Mouse (Mus musculus) embryo, embryonic 10.5 days (tissue): ENCODE data around the gene Ptprn2.

Experiments
- DNase-seq: peaks from one replicate; pipeline ENCODE4 v3.0.0-alpha.2; 2015; ENCODE audit warnings: low spot score

Gene Ptprn2

DNA sequence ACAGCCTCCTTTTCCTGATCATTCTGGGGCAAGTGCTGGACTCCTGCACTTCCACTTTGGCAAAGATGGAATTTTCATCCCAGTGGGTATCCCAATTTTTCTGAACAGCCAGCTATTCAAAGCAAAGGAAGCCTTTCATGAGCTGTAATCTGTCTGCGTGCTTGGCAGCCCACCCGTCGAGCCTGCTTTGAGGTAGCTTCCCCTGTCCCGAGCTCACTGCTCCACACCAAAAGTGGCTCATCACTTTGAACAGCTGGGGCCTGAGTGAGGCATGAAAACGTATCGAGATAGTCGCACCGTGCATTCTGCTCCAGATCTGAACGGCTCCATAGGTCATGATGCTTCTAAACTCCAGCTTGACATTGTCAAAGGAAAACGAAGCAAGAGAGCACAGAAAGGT is 503.6 kb downstream of the Ptprn2 start:
- DNase-seq = peak; percentile 4

DNA sequence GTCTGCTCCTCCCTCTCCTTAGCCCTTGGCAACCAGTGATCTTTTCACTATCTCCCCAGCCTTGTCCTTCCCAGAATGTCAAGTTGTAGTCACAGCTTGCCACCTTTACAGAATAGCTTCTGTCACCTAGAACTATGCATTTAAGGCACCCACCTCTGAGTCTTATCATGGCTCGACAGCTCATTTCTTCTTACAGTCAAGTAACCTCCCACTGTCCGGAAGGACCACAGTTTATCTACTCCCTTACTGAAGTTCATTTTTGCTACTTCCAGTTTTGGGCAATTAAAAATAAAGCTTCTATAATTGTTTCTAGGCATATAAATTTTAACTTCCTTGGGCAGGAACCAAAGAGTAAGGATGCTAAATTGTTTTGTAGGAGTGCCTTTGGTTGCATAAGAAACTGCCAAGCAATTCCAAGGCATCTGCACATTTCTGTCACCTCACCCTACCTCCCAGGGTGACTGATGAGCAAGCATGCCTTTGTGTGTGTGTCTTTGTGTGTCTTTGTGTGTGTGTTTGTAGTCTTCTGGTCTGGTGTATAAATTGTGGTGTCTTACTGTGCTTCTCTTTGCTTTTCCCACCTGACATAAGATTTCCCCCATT is 516.1 kb downstream of the Ptprn2 start:
- DNase-seq = no peak

DNA sequence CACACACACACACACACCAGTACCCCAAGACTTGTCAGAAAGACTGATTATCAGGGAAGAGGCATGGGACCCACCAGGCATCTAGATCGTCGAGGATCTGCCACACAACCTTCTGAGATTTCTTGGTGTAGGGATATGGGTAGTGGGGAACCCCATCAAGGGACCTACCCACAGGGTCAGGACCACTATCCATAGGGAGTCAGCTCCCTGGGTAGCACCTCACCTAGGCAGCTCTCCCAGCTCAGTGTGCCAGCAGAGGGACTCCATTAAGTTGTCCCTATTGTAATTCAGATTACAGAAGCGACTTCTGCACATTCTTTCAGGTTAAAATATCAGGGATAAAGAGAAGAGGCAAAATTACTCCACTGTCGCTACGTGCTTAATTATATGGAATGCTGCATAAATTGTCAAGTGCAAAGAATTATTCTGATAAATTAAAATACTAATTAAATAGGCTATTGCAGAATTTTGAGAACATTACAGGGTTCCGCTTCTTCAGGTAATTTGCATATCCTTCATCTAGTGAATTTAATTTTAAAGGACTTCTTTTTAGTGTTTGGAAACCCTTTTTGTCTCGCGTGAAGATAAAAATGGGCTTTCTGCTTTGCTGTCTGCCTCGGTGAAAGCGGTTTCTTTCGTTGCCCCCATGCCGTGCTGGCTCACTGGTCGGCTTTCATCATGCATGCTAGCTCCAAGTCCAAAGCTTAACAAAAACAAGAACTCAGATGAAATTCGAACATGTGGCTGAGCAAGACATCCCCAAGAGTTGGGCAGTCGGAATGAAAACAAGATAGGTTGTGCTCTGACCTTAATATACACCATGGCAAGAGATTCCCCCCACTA is 531.5 kb downstream of the Ptprn2 start:
- no peak for DNase-seq

DNA sequence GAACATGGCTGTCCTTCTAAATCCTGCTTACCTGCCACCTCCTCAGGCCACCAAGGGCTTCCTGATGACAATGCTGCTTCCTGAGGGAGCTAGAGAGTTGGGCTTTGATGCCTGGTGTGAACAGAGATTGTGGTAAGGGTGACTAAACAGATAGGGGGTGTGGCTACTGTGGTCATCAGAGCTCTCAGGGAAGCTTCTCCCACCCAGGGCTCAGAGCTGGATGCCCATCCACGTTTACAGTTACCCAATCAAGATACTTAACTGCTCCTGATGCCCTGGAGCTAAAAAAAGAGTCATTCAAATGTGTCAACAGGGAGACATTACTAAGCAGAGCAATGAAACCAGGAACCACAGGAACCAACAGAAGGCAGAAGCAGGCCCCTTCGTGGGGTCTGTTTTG is 532.4 kb downstream of the Ptprn2 start:
- DNase-seq = no peak

DNA sequence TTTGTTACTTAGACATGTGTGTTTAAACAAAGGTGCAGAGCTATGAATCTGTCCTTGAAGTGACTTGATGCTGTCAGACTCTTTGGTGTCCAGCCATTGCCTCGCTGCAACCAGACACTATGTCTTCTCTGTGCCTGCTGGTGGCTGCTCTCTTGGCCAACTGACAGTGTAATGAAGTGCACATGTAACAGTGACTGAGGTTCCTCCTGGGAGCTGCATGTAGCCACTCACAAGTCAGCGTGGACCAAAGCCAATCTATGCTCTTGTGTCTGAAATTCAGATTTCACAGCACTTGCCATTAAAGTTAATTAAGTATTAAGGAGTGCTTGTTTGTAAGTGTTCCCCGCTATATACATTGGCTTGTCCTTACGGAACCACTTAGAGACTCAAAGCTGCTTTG is 537.7 kb downstream of the Ptprn2 start:
- no peak for DNase-seq

DNA sequence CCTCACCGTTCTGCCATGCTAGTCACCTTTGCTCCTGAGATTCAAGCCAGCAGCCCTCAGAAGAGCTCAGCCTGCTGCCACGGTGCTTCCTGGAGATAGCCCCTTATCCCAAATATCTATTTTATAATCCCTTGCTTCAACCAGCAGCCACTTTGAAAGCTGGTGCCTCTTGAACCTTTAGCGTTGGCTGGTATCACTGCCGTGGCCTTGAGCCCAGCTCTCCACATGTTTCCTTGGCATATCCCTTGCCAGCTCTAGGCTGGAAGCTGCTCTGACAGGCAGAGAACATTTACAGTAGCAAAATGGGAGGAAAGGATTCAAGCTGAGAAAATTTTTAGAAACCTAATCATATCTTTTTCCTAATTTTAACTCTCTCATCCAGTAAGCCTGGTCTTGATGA is 539.4 kb downstream of the Ptprn2 start:
- no peak for DNase-seq

DNA sequence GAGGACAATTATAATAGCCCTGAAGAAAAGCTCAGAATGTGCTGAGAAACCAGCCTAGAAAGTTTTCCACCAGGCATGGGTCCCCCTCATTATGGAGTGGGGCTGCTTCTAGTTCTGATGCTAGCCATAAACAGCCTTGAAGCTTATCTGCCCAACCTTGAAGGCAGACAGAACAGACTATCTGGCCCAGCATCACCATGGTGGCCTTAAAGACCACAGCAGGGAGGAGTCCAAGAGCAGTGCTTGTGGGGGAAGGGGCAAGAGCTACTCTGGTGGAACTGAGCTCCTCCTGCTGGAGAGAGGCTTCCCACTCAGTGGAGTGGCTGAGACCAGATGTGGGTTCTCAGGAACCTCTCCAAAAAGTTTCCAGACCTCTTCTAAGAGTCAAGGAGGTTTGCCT is 540.2 kb downstream of the Ptprn2 start:
- no peak for DNase-seq

DNA sequence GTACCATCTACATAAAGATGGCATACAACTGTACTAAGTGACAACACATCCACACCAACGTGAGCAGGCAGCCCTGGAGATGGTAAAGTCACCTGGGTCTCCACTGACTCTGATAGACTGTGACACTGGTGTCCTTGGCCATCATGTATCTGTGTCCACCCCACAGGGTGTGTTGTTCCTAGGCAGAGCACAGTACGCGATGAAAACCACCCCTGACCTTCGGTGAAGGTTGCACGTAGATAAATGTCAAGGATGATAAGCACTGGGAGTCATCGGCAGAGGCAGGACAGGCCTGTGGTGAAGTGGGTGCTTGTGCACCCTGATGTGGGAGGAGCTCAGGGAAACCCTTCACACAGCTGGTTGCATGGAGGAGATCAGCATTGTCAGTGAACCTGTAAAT is 541.8 kb downstream of the Ptprn2 start:
- no peak for DNase-seq

DNA sequence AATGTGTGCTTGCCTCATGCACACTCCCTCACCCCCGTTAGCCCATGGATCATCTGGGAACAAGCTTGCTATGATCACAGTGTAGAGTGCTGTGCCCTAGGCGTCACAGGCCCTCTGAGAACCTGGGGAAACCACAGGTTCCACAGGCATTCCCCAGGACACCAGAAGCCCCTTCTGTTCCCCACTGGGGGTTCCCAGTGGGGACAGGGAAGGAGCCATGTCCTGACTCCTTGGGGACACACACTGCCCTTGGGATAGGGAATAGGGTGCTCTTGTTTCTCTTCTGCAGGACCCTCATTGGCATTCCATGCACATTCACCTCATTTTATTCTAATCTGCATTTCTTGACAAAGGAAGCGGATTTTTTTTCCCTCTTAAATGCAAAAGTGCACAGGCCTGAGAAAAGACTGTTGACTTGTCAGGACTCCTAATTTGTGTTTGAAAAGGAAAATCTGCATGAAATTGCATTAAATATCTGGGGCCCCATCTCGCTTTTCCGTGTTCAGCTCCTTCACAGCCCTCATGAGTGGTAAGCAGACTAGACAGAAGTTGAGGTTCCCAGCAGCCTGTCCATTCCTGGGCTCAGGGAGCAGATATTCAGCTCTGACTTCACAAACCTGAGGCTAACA is 542.9 kb downstream of the Ptprn2 start:
- DNase-seq = no peak

DNA sequence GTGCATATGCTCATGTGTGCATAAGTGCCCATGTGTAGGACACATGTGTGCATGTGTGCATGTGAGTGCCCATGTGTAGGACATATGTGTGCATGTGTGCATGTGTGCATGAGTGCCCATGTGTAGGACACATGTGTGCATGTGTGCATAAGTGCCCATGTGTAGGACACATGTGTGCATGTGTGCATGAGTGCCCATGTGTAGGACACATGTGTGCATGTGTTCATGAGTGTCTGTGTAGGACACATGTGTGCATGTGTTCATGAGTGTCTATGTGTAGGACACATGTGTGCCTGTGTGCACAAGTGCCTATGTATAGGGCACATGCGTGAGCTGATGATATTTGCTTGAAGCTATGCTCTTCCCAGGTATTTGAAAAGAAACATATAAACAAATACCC is 547.7 kb downstream of the Ptprn2 start:
- no peak for DNase-seq

DNA sequence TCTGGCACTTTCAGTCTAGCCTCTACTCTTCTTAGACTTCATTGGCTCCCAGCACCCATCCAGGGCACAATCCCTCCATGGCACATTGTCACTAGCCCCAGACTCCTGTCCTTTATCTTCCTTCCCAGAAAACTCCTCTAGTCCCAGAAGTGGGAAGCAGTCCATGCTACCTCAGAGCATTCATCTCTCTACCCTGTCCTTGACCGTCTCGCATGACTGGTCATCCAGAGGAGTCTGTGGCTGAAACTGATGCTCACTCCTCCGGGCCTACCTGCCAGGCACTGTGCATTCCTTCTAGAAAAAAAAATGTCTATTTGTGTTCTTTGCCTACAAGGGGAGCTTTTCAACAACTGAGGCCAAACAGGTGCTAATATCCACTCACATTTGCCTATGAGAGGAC is 549.0 kb downstream of the Ptprn2 start:
- no peak for DNase-seq

DNA sequence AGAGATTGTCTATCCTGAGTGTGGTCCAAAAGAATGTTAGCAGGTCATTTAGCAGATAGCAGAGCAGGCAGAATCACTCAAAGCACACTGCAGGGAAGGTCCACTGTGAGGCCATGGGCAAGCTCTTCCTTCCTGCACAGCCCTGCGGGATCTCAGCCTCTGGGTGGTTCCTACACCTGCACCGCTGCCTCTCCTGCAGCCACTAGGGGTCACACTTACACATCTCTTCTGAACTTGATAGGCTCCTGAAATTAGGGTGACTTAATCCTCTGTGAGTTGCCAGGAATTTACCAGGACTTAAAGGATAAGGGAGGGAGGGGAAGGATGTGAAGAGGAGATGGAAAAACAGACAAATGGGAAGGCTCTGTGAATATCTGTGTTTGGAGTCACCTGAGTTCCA is 549.7 kb downstream of the Ptprn2 start:
- DNase-seq = peak; percentile 86

DNA sequence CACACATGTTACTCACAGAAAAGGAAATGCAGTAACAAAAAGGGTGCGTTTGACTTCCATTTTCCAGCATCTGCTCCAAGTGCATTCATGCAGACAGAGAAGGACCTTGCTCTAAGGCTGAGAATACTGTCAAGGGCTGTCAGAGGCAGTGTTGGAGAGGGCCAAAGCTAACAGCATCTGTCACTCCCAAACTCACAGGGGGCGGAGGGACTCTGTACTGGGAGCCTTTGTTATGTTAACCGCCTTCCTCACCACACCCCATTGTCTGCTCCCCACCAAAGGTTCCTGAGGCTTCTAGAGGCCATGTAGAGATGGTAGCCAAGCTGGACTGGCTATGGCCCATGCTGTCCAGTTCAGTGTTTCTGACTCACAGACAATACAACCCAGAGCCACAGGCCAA is 553.9 kb downstream of the Ptprn2 start:
- DNase-seq = peak; percentile 62

DNA sequence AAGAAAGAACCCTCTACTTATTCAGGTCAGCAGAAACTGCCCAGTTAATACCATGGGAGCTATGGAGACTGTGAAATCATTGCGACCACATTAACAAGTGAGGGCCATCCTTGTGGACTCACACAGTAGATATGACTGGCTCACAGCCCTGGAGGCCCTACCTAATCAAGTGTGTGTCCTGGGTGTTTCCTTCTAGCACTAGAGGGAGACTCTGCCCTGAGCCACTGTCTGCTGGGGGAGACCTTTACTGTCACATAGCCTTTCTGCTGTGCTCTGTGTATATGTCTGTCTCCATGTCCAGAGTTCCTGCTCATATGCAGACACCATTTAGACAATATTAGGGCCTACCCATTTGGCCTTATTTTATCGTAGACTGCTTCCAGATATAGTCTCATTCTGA is 555.9 kb downstream of the Ptprn2 start:
- DNase-seq = no peak

DNA sequence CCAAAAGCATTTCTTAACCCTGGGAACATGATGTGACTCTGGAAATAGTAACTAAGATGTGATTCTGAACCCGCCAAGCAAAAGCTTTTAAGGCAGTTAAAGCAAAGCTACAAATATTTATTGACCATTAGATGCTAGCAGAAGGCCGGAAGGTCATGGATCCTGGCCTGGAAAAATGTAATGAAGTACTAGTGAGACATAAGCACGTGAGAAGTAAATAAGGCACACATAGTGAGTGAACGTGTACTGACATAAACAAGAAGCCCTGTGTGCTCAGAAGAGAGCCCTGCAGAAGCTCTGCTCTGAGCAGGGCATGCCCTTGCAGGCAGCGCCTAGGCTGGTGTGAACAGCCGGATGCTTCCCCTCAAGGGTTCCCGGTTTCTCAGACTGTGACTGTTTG is 557.2 kb downstream of the Ptprn2 start:
- no peak for DNase-seq

DNA sequence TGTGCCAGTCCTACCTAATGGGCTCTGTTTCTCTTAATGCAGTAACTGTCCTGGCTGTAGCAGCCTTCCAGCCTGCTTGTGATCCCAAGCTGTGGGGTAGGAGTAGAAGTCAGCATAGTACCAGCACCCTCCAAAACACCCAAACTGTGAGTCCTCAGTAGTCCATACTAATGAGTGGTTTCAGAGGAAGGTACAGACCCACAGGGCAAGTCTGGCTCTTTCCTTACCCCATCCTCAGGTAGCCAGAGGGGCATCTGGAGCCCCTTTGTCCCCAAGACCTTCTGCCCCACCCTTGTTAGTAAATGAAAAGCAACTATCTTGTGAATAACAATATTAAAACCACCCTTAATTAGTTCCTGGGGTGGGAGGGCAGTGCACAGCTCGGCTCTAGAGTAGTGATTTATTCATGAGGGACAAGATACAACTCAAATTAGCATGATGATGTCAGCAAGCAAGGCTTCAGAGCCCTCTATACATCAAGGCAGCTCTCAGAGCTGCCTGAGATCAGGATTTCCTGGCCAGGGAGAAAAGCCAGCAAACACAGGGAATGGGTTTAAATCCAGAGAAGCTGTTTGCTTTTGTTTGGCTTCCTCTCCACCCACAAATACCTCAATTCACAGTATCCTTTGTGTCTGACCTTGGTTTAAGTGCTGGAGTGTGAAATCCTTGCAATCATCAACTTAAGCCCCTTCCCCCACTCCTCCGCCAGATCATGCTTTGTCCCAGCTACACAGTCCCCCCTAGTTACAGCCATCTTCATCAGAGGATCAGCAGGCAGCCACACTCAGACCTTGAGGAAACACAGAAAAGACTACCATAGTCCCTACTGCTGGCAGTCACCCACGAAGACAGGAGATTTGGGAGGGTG is 562.1 kb downstream of the Ptprn2 start:
- peak; percentile 65 for DNase-seq

DNA sequence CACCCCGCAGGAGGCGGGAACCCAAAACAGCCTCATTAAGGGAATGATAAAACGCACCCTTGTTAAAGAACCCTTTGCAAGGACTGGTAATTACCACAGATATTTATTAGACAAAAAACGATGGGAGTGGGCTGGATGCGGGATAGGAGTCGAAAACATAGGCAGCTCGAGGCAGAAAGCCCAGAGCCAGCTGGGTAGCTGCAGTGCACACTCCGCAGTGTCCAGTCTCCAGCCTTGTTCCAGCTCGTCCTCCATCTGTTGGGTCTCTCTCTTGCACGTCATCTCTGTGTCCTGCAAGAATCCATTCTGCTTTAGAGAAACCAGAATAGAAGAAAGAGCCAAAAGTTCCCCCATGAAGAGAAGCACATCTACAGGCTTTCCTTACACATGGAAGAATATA is 564.3 kb downstream of the Ptprn2 start:
- no peak for DNase-seq

DNA sequence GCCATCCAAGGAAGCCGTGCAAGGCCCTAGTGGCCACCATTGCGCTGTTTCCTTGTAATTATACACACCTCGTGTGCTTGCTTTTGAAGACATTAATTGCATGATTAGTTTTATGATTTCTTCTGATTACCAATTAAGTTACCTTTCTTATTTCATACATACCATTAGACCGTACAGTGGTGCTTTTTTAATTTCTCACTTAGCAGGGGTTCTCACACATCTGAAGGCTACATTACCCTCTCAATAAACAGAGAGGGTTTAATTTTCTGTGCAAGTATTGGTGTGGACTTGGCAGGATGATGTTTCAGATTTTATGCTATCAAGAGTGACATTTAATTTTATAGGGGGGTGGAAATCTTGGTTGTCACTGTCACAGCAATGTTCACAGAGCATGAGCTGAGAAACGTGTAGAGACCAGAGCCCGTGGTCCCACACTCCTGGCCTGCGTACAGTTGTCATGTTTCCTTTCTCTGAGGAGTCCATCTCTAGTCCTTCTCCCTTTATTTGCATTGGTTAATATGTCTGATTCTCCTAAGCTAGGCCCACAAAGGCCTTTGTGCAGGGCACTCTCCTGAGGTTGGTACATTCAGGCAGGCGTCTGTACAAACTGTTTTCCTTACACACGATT is 567.8 kb downstream of the Ptprn2 start:
- no peak for DNase-seq

DNA sequence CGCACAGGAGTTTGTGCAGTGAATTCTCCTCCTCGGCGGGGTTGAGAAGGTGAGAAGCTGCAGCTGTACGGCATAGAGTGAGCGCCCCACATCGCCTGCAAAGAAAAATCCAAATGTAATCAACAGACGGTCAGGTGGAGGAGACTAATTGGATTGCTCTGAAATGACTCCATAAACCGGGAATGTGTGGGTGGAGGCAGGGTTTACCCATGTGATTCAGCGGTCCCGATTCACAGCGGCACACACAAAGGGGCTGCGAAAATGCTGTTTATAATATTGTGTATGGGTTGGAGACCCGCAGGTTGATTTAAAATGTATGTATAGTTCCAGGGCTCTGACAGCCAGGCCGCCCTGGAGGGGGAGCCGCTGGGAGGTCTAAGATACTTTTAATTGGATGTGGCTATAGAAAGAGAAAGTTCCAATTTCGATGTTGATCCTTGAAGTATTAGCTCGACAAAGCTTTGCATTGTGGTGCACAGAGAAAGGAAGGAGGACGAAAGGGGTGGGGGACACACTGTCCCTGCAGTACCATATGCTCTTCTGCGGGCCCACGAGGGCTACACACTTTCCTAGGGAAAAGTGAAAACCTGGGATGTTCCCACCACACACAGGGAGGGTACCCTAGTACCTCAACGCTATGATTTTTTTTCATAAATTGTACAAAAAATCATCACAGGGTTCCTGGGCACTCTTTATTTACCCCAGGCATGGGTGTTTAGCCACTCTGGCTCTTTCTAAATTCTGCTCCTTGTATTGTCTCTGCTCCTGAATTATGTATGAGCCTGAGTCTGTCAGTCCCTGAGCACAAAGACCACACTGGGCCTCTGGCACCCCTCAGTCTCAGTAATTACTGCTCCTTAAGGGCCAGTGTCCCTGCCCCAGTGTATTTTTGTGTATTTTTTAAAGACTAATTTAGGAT is 568.6 kb downstream of the Ptprn2 start:
- DNase-seq = peak; percentile 72

DNA sequence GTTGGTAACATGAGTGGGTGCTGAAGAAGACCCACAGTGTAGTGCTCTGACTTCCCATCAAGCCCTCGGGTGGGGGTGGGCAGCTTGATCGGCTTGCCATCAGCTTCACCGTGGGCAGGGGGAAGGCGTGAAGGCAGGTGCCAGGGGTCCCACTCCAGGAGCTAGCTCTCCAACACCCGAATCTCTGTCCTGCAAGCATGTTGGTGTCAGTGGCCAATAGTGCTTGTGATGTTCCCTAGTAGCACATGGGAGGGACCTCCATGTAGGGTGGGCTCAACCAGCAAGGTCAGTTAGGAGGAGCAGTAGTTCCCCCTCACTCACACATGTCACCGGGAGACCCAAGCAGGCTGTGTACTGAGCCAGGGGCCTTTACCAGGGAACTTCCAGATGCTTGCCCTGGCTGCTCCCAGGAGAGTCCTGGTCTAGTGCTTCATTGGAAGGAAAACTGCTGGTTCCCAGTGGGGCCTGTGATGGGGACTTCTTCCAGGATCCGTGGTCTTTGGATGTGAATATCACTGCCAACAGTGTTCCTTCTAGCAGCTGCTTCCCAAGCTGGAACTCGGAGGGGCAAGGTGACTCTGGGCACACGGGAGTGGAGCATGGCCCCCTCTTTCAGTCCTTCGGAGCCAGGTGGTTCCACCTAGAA is 569.5 kb downstream of the Ptprn2 start:
- DNase-seq = peak; percentile 30
